Mouse (Mus musculus): ENCODE measurements at regions not wholly inside any gene's neighbourhood (a gene's known extent, or its start where the extent isn't known, plus 50 kb on each side); places are given as distances from the start of the nearest gene placed in this dataset.

DNA sequence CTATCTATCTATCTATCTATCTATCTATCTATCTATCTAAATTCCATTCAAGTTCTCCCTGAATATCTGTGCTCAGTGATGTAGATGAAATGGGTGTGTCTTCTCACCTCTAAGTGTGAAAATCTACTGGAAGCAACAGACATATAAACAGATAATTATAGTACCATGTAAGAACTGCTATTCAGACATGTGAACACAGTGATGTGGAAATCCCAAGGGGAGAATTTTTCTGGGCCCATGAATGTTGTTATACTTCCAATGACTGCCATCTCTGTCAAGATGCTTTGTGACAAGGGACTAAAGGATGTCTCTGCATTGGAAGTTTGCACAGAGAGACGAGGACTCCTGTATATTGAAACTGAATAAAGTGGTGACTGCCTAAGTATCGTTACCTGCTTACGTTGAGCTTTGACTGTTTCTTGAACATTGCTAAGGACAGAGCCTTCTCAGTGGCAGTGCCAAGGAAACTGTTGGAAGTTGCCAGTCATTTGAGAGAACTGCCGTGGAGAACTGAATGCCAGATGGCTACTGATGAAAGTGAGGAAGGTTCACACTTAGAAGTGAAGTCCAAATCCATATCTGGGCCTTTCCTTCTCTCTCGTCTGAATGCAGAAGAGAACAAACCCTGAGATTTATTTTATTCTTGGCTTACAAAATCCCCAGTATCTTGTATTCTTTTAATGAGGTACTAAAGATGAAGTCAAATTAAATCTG lies 175.0 kb upstream of the Cd180 start:
- DNase-seq (ENCODE audit: low spot score in 2 of 2), result no peak

DNA sequence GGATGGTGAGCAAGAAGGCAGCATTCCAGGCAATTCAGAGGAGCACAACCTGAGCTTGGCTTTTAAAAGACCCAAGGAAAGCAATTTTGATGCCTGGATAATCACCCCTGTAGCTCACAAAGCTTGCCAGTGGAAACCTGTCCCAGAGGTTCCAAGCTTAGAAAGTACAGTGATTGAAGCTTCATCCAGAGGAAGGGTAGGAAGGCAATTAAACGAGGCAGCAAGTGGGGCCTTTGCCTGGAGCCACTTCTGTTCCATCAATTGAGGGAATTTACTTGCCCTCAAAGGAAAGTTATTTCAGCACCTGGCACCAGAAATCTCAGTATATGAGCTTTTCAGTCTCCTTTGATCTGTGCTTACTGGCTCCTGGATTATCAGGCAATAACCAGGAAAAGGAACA lies 171.9 kb upstream of the Cd180 start:
- DNase-seq (ENCODE audit: low spot score in 2 of 2), result no peak

DNA sequence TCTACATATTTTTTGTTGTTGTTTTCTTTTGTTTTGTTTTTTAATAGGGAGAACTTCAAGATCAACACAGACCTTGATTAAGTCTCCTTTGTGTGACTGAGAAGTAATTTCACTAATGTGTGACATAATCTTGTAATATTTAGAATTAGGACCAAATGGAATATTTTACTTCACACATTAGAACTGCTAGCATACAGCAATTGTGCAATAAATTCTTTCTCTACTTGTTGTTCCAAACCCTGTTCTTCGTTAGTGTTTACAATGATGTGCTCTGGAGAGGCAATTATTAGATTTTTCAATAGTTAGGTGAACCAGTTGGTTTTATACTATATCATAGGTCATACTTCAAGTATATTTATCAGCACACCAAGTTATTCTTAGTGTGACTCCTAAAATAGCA lies 171.3 kb upstream of the Cd180 start:
- DNase-seq (ENCODE audit: low spot score in 2 of 2), result no peak

DNA sequence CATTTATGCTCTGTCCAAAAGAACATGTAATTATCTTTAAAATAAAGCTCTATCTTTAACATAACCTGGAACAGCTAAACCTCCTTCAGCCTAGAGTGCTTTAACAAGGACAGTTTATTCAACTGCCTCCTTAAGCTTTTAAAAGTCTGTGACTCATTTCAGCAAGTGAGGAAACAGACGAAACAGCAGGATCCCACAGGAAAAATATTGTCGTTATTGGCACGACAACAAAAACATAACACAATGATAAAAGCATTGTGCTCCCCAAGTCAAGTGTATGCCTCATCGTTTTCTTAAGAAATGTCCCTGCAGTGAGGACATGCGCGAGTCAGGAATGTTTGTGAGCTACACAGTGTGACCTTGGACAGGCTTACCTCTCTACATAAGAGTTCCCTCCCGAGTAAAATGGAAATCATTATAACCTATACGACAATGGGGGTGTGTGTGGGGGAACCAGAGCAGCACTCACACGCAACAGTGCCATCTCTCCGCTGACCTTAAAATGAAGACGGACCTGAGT lies 166.7 kb upstream of the Cd180 start:
- DNase-seq (ENCODE audit: low spot score in 2 of 2), result no peak

DNA sequence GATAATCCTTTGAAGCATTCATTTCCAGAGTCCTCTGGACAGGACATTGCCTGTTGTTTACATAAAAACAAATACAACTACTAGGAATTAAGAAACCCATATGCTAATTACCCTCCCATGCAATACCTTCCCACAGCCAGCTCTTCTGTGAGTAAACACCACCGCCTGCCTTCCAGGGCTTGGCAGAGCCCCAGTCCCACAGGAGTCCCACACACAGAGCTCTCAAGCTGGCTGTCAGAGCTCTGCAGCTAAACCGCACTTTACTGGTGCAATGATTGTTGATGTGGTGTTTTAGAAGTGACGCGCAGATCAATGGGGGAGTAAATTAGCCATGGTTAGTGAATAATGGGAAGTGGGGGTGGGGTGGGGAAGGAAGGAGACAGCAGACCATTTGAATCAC lies 159.6 kb upstream of the Cd180 start:
- peak; percentile 31 to 51 for DNase-seq (ENCODE audit: low spot score in 2 of 2)

DNA sequence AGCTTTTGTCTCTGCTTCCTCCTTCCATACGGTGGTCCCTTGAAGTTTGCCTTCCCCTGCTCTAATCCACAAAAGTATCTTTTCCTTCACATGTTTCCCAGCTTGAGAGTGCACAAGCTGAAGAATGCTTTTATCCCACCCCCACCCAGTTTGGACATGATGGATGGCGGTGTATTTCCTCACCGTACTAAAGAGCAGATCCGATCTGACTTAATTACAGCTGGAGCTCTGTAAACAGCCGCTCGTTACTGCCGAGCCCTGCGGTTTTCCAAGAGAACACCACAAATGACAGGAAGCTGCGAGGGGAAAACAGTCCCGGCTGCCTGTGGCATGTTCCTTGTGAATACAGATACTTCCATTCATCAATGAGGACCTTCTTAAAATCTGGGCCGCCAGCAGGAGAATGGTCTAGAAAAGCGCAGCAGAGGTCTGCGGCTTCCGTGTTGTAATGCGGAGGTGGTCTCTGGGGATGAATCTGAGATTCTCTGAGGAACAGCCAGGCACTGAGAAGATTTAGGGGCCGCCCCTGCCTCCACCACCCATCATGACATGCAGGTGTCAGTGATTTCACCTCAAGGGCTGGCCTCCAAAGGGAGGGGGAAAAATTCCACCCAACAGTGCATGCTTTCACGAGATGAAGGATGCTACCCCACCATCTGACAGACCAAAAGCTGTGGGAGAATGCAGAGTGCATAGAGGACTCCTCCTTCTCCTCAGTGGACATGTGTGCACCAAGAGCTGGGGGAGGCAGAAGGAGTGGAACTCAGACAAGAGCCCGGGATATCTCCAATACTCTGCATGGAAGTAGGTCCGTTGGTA lies 155.7 kb upstream of the Cd180 start:
- no peak for DNase-seq (ENCODE audit: low spot score in 2 of 2)

DNA sequence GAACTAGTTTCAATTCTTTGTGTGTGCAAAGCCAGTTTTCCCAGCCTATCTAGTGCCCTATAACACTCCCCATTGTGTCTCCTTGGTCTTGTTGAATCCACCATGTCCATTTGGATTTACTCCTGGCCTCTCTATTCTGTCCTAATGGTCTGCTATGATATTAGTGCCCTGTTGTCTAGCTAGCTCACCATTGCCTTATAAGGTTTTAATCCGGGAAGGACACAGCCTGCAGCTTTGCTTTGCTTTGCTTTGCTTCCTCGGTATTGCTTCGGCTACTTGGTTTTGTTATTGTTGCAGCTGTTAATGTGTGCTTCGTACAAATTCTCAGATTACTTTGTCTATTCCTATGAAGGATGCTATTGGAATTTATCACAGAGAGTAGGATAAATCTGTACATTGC lies 152.9 kb upstream of the Cd180 start:
- DNase-seq (ENCODE audit: low spot score in 2 of 2), result no peak

DNA sequence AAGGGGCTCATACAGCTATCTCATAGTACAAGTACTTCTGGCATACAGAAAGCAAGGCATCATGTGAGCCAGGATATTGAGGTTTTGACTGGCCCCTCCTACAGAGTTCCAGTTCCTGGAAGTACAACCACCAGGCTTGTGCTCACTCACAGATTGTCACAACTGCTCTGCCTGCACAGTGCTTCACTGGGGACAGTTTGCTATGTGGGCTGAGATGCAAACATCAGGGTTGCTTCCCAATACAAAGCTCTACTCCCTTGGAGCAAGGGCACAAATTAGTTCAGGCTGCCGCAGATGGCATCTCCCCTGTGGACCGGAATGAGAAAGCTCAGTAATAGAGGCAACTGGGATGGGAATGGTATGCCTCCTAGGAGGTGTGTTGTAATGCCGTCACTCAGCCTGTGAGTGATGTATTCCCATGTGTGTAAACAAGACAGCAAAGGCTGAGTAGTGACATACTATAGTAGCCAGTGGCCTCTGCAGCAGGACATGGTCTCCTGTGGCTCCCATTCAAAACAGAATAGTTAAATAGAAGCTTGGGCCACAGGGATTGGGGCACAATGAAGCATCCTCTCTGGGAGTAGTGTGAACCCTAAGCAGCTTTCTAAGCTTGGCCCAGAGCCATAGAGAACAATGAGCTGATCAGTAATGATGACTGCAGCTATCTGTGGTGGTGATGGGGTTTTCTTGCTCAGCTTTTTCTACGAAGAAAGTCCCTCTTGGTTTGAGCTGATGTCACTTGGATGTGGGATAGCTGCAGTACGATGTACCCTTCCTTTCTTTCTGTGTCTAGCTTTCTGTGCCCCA lies 148.8 kb upstream of the Cd180 start:
- no peak for DNase-seq (ENCODE audit: low spot score in 2 of 2)

DNA sequence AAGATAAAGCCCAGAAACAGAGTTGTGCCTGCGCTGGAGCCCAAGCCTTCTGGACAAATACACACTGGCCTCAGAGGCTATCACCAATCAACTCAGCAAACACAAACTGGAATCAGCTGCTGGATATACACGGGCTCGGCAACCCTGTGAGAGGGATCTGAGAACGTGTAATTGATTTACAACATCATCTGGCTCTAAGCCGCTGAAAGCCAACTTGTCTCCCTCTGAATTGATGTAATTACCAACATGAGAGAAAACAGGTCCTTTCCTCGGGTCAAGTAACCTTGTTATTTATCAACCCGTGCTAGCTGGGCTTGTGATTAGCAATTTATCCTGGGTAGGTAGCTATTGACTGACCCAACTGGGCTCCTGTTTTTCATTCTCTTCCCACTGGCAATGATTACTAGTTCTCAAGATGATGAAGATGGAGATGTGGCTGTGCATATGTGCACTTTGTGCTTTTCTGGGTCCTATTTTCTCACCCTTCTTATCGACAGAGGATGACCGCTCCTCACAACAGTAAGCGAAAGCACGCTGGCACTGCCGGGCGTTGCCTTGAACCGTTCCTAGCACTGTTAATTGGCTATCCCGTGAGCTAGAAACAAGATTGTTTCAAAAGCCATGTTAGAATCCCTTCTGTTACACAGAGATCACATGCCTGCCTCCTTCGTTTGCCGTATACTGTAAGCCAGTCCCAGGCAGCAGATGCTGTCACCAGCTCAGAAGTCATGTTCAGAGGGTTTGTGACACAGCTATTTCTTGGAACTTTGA lies 147.3 kb upstream of the Cd180 start:
- no peak for DNase-seq (ENCODE audit: low spot score in 2 of 2)

DNA sequence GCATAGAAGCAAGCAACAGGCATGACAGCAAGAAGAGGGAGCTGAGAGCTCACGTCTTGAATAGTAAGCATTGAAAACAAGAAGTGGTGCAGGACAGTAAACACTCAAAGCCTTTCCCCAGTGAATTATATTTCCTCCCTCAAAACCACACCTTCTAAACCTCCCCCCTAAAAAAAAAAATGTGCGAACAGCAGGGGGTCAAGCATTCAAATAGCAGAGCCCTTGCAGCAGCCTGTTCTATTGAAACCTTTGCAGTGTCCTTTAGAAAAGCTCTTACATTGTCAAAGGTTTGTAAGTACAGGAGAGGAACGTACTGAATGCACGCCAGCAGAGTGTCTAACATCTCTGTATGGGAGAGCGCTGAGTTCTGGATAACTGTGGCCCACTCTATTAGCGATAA lies 145.1 kb upstream of the Cd180 start:
- no peak for DNase-seq (ENCODE audit: low spot score in 2 of 2)

DNA sequence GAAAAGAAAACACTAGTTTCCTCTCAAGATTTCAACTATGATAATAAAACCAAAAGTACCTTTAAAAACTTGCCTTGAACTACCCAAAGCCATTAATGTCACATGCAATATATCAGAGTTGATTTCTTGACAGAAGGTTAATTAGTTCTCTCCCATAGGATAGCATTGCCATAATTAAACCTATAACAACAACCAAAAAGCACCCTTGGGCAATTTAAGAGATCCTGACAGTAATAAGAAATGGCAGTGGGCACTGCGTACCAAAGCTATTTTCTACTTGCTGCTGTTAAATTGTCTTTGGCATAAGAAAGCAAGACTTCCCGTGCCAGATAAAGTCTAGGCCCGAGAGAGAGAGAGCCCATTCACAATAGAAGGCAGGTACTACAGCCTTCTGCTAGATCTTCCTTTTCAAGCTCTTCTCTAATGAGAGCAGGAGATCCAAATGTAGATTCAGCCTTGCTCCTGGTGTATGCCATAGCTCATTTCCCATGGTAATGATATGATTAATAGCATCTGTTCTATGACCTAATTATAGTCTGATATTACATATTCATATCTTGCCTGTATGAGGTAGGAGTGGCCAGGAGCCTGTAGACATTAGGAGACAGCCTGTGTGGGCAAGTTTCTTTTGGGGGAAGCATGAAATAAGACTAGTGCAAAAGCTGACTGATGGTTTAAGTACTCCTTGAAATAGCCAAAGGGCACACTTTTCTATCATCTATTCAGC lies 126.3 kb upstream of the Cd180 start:
- DNase-seq (ENCODE audit: low spot score in 2 of 2), result no peak

DNA sequence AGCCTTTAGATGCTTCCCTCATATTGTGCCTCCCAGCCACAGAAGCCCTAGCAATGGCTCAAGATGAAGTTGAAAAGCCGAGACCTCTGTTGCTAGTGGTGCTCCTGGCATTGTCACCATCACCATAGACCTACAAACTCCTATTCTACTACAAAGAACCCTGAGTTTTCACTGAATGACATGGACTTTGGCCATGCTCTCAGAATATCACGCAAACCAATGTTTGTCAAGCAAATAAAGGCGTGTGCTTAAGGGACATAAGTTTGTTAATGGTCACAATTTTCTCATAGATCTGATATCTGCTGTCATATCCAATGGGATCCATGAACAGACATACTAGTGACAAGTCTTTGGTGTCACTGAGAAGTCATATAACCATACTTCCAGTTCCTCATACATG lies 123.8 kb upstream of the Cd180 start:
- DNase-seq (ENCODE audit: low spot score in 2 of 2), result no peak

DNA sequence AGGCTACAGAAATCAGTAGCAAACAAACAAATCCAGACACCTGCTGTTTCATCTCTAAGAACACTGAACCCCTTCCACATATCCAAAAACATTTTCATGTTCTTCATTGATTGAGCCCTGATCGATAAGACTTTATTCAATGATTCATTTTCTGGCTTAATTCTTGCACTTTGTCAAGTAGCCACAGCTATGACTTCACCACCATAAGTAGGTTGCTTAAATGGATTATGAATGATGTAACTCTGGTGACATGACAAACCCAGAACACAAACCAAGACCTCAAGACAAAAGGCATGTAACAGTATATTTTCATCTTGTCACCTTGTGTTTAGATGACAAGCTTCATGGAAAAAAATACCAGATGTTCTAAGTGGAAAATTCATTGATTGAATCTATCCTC lies 123.1 kb upstream of the Cd180 start:
- no peak for DNase-seq (ENCODE audit: low spot score in 2 of 2)

DNA sequence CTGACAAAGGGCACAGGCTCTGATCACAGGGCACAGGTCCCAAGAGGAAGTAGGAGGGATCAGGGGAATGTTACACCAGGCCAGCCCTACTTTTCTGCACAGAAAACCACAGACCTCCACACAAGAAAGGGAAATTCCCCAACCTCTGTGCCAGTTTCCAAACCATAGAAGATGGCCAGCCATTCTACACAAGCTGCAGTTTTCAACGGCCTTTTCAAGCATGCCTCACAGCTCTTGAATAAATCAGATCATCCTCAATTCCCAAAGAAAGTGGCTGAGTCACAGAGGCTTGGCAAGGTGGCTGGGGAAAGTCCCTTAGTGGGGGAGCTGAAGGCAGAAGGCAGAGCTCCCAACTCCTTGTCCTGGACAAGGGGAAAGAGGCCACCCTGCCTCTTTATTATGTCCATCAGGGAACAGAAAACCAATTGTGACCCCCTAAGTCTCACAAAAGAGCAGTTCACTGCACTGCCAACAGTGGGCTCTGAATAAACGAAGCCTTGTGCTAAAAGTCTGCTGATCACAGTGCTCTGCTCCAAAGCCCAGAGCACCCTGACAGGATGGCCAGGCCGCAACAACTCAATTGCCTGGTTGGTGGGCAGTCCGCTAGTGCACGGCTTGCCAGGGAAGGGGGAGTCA lies 120.0 kb upstream of the Cd180 start:
- DNase-seq (ENCODE audit: low spot score in 2 of 2), result peak; percentile 52 to 71

DNA sequence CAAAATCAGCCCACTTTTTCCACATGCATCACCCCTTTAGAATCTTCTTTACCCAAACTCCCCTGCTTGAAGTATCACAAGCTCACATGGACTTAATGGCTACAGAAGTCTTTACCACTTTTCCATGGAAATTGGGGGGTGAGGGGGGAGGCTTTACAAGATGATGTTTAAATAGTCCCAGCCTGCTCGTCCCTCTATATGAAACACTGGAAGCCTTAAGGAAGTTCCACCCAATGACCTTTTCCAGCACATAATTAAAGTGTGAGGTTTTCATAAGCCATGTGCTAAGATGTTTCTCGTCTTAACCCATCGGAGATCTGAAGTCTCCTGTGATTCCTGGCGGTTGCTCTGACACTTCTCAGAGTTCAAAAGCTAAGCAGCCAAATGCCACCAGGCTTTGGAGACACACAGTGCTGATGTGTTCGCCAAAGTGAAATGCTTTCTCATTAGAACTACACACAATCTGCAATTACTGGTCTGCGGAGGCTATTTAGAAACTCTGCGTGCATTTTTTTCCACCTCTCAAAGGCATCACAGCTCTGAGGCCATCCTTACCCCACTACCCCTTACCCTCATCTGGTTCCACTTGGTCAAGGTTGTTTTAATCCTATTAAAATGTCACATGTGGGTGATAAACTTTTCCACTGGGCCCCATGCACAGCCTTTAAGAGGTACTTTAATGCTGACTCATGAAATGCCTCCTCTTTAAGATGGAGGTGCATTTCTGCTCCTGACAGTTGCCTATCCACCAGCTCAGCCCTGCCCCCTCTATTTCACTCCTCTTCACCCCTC lies 116.3 kb upstream of the Cd180 start:
- no peak for DNase-seq (ENCODE audit: low spot score in 2 of 2)

DNA sequence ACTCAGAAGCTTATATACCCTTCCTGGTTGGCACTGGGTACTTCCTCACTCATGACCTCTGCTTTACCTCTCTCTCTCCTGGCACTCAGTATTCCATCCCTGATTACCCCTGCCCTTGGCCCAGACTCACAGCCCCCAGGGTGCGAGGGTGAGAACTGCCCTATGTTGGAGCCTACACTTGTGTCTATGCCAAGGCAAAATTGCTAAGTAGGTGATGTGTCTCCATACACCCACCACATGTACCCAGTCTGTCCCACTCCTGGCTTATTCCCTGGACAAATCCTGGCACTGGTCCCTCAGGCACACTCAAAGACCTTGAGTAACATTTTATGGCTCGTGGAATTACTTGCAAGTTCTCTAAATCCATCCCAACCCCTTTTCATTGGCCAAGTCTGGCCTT lies 114.5 kb upstream of the Cd180 start:
- DNase-seq (ENCODE audit: low spot score in 2 of 2), result no peak

DNA sequence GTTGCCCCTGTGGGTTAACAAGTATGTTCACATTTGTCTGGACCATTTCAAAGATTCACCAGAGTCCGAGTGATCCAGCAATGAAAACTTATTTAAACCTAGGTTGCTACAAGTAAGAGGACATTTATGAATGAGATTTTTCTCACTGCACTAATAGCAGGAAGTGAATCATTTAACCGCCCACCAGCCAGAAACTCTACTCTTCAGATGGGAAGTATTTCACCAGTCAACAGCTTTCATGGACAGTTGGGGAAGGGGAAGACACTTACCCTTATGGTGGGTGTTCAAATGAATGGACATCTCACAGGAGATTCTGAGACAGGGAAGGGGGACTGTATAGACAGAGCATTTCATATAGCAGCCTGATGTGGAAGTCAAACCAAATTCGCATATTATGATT lies 113.7 kb upstream of the Cd180 start:
- no peak for DNase-seq (ENCODE audit: low spot score in 2 of 2)

DNA sequence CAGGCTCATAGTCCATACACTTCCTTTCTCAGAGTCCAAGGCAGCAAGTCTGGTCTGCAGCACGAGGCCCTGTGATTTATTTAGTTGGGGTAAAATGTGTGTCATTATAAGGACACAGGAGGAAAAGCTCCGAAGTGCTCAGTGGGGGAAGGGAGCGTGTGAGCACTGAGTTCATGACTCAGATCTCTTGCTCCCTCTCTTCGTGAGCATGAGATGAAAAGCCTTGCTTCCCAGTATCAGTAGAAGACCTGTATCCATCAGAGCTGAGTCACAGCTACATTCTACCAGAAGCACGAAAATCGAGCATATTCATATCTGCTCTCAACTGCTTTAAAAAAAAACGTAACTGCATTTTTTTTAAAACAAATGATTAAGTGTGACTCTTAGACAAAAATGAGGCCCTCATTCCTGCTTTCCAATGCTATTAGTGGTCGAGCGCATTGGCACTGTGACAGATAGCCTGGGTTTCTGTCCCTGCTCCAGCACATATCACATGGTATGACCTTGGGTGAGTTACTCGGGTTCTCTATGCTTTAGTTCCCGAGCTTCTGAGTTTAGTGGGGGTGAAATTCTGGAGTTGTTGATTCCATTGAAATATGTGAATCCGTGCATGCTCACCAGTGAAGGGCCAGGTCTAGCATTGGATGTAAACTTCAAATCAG lies 109.2 kb upstream of the Cd180 start:
- DNase-seq (ENCODE audit: low spot score in 2 of 2), result no peak

DNA sequence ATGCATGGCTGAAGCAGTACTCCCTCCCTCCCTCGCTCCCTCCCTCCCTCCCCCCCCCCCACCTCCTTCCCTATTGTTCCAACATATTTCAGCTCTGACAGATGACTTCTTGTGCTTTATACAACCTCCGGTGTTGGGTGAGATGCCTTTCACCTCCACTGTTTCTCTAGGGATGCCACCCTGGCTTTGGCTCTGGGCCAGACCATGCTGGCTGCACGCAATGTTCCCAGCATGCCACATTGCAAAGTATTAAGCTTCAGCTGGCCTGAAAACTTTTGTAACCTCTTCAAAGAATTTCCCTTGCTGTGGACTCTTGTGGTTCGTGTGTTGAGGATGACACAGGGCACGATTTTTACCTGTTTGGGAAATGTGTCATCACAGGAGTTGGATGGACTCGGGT lies 107.1 kb upstream of the Cd180 start:
- no peak for DNase-seq (ENCODE audit: low spot score in 2 of 2)

Data from frontal cortex, postnatal 10 days (tissue).